Mouse (Mus musculus) hindbrain, embryonic 15.5 days (tissue): Measurements from ENCODE around the gene Top1. TPM values are rescaled to one million over a fixed set of nuclear protein-coding genes. Genes with fewer than 3 reads are reported as not detected.

ENCODE experiments used
- ATAC-seq: fragments of 200-750 bp; cut with Nextera tagmentation; 2 replicates; pipeline ENCODE4 v1.8.0; 2017; ENCODE audit warnings: low read depth, moderate number of reproducible peaks, moderate TSS enrichment; ENCODE audit not compliant: low FRiP score
- H3K27ac ChIP-seq: fragments of 300-500 bp; sonication (generic); replicated peaks from 2 replicates; pipeline ENCODE4 v1.5.1; 2015; ENCODE audit warnings: mild to moderate bottlenecking, inconsistent platforms
- H3K27me3 ChIP-seq: fragments of 300-500 bp; sonication (generic); 2 replicates; pipeline ENCODE4 v1.6.1; 2015; ENCODE audit warnings: control low read depth, inconsistent platforms
- H3K36me3 ChIP-seq: fragments of 300-500 bp; sonication (generic); 2 replicates; pipeline ENCODE4 v1.6.1; 2015; ENCODE audit warnings: control low read depth, inconsistent platforms
- H3K4me1 ChIP-seq: fragments of 300-500 bp; sonication (generic); replicated peaks from 2 replicates; pipeline ENCODE4 v1.6.1; 2015; ENCODE audit warnings: control low read depth, inconsistent platforms
- H3K4me2 ChIP-seq: fragments of 300-500 bp; sonication (generic); 2 replicates; pipeline ENCODE4 v1.6.1; 2015; ENCODE audit warnings: moderate library complexity, mild to moderate bottlenecking, inconsistent platforms
- H3K4me3 ChIP-seq: fragments of 300-500 bp; sonication (generic); 2 replicates; pipeline ENCODE4 v1.5.1; 2015; ENCODE audit warnings: mild to moderate bottlenecking, inconsistent platforms
- H3K9ac ChIP-seq: fragments of 300-500 bp; sonication (generic); 2 replicates; pipeline ENCODE4 v1.6.1; 2015; ENCODE audit warnings: inconsistent platforms
- H3K9me3 ChIP-seq: fragments of 300-500 bp; sonication (generic); 2 replicates; pipeline ENCODE4 v1.6.1; 2016; ENCODE audit warnings: control low read depth, inconsistent platforms
- WGBS: fragments of 180-500 bp; shearing (Covaris S2); methylation state at CpG from one replicate; pipeline ENCODE4 v1.1.7; 2015; 5-methylcytosine and 5-hydroxymethylcytosine counted together
- polyA plus RNA-seq: library from polyadenylated mRNA; unstranded; fragments of >200 nt; fragmentation: Nextera tagmentation; extraction: Ambion mirVana; gene quantifications from 2 replicates; pipeline ENCODE4 v1.2.1, GENCODE M21; 2015

The Top1 gene
- polyA plus RNA-seq, 1 experiment from 2014 or later: 66.2 TPM

DNA sequence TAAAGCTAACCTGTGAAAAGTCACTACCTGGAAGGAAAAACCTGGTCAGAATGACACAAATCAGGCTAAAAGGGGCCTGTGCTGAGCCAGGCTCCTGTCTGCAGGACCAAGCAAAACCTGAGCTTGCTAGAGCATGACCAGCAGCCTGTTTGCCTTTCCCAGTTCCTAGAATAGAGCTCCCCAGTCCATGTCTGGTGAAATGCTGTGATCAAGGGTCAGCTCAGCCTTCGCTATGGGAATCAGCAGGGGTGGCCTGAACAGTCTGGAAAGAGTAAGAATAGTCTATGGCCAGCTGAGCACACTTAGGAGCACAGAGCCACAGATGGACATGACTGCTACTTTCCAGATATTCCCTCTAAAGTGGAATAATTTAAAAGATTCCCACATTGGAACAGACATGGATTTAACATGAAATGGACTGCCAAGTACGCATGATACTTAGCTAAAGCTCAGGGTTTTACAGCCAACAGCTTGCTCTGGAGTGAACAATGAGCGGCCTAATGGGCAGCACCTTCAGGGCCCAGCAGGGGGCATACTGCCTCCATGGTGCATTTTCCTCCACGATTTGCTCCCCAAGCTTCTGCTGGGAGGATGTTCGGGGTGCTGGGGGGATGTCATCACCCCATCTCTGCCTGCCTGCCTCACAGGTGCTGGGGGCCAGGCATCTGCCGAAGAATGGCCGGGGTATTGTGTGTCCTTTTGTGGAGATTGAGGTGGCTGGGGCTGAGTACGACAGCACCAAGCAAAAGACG, 114.9 kb downstream of the Top1 start:
- H3K4me2 ChIP-seq: no peak overlapping the region
- ATAC-seq: no peak
- WGBS: 87% methylated on average over 9 of the region's 9 CpGs
- no peak overlapping the region for H3K27ac ChIP-seq
- no peaks in the 10 kb centered on the region for H3K9me3 ChIP-seq
- peaks cover 78% of the 10 kb centered on the region for H3K36me3 ChIP-seq
- H3K9ac ChIP-seq: no peak overlapping the region
- H3K4me3 ChIP-seq: no peak overlapping the region
- H3K27me3 ChIP-seq: no peaks in the 10 kb centered on the region
- H3K4me1 ChIP-seq: no peaks in the 10 kb centered on the region

- Histone ChIP-seq H3K27ac (no peak overlapping the region), H3K4me3 (no peak overlapping the region), H3K4me2 (no peak overlapping the region), H3K4me1 (0 out of 2 replicates have a peak, but pooled peaks cover 3% of the 10 kb centered on the region), H3K36me3 (peaks cover 46% of the 10 kb centered on the region), H3K9ac (no peak overlapping the region), H3K9me3 (no peaks in the 10 kb centered on the region), H3K27me3 (no peaks in the 10 kb centered on the region)
- 95% methylated on average over 3 of the region's 3 CpGs for WGBS
- no peak for ATAC-seq
These were observed 118.1 kb downstream of the Top1 start for GRCm38 (mm10) chr2:160763816-160764215.

DNA sequence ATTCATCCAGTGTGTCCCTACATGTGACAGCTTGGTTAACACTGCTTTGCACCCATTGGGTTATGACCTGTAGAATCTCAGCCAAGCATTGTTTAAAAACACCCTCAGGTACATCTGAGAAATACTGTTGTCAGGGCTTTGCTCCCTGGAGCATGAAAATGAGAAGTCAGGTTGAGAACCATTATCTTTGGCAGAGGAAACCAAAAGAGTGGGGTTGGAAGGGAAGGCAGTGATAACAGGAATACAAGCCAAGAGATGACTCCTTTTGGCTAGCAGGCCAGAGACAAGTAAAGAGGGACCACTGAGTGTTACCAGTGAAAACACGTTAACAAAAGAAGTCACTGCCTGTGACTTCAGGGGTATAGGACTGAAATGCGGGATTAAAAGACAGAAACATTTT, 118.7 kb downstream of the Top1 start:
- peaks cover 40% of the 10 kb centered on the region for H3K36me3 ChIP-seq
- no peak overlapping the region for H3K27ac ChIP-seq
- 93% methylated on average over 2 of the region's 2 CpGs for WGBS
- H3K4me3 ChIP-seq: no peak overlapping the region
- H3K4me2 ChIP-seq: no peak overlapping the region
- 0 out of 2 replicates have a peak, but pooled peaks cover 3% of the 10 kb centered on the region for H3K4me1 ChIP-seq
- H3K9ac ChIP-seq: no peak overlapping the region
- no peaks in the 10 kb centered on the region for H3K27me3 ChIP-seq
- no peaks in the 10 kb centered on the region for H3K9me3 ChIP-seq
- no peak for ATAC-seq

GRCm38 (mm10) chr2:160765096-160765495, 119.4 kb downstream of the Top1 start:
- Histone ChIP-seq H3K9ac (no peak overlapping the region), H3K36me3 (peaks cover 33% of the 10 kb centered on the region), H3K4me1 (0 out of 2 replicates have a peak, but pooled peaks cover 3% of the 10 kb centered on the region), H3K4me2 (no peak overlapping the region), H3K27ac (no peak overlapping the region), H3K27me3 (no peaks in the 10 kb centered on the region), H3K4me3 (no peak overlapping the region), H3K9me3 (no peaks in the 10 kb centered on the region)
- 81% methylated on average over 3 of the region's 3 CpGs for WGBS
- no peak for ATAC-seq

DNA sequence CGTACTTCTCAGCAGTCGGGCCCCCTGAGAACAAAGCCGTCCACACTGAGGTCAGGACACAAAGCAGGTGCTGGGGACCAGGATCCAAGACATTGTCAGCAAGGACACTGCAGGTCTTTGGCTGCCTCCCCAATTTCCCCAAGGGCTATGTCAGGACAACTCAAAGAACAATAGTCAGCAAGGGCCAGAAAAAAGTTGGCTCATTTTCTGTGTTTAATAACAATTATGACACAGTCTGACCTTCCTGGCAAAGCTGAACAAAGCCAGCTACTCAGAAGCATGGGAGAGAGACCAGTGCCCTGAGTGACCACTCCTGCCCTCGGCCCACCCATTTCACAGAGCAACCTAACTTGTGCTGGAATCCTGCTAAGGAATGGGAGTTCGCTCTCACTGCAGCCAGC, 120.7 kb downstream of the Top1 start:
- H3K27ac ChIP-seq: 0 out of 2 replicates have a peak overlapping the region, but pooled peaks have one; percentile 30
- H3K36me3 ChIP-seq: peaks cover 22% of the 10 kb centered on the region
- no peaks in the 10 kb centered on the region for H3K9me3 ChIP-seq
- H3K9ac ChIP-seq: no peak overlapping the region
- no peak for ATAC-seq
- no peak overlapping the region for H3K4me3 ChIP-seq
- 67% methylated on average over 5 of the region's 5 CpGs for WGBS
- no peak overlapping the region for H3K4me2 ChIP-seq
- no peaks in the 10 kb centered on the region for H3K27me3 ChIP-seq
- H3K4me1 ChIP-seq: 0 out of 2 replicates have a peak, but pooled peaks cover 3% of the 10 kb centered on the region

DNA sequence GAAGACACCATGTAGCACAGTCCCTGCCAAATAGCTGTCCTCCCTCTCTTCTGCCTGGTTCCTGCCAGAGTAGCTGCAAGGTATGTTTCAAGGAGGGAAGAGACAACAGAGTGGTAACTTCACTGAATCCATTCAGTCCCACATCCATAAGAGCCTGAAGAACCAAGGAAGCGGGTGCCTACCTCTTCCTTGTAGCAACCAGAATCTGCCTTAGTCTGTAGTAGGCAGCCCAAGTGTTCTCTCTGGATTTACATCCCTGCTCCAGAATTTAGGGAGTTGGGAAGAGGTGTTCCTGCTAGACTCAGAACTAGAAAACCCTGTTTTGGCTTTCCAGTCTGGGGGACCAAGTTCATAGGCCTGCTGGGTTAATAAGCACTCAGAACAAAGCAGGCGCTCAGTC, 121.5 kb downstream of the Top1 start:
- 95% methylated on average over 2 of the region's 2 CpGs for WGBS

GRCm38 (mm10) chr2:160768097-160768695, 122.5 kb downstream of the Top1 start:
- no peak for ATAC-seq
- Histone ChIP-seq H3K27ac (no peak overlapping the region), H3K36me3 (peaks cover 4% of the 10 kb centered on the region; the same call in 1 of the 2 replicates), H3K27me3 (no peaks in the 10 kb centered on the region), H3K4me1 (0 out of 2 replicates have a peak, but pooled peaks cover 3% of the 10 kb centered on the region), H3K4me2 (no peak overlapping the region), H3K9ac (no peak overlapping the region), H3K4me3 (no peak overlapping the region), H3K9me3 (no peaks in the 10 kb centered on the region)
- 79% methylated on average over 4 of the region's 4 CpGs for WGBS

More for the DNA sequence above, 121.5 kb downstream of the Top1 start:
- ATAC-seq: no peak
- Histone ChIP-seq H3K9ac (no peak overlapping the region), H3K4me2 (no peak overlapping the region), H3K27ac (no peak overlapping the region), H3K36me3 (peaks cover 14% of the 10 kb centered on the region), H3K9me3 (no peaks in the 10 kb centered on the region), H3K4me1 (0 out of 2 replicates have a peak, but pooled peaks cover 3% of the 10 kb centered on the region), H3K4me3 (no peak overlapping the region), H3K27me3 (no peaks in the 10 kb centered on the region)

DNA sequence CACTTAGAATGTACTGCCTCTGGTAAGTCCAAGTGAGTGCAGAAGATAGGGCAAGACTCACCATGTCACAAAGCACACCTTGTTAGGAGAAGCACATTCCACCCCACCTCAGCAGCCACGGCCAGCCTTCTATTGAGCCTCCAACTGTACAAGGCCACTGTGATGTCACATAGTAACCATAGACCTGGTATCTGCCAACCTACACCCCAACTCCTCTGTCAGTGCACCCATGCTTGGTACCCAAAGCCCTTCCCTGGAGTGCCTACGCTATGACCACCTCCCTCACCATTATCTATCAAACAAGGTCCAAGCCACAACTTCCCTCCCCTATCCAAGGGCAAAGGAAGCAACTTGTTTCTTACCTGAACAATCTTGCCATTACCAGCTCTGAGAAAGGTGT, 123.3 kb downstream of the Top1 start:
- H3K9ac ChIP-seq: no peak overlapping the region
- H3K4me1 ChIP-seq: 0 out of 2 replicates have a peak, but pooled peaks cover 3% of the 10 kb centered on the region
- H3K4me3 ChIP-seq: no peak overlapping the region
- H3K27ac ChIP-seq: no peak overlapping the region
- no peak for ATAC-seq
- no peaks in the 10 kb centered on the region for H3K27me3 ChIP-seq
- no peaks in the 10 kb centered on the region for H3K9me3 ChIP-seq
- H3K4me2 ChIP-seq: no peak overlapping the region
- WGBS: 96% methylated on average over 2 of the region's 2 CpGs
- peaks cover 4% of the 10 kb centered on the region; the same call in 1 of the 2 replicates for H3K36me3 ChIP-seq

DNA sequence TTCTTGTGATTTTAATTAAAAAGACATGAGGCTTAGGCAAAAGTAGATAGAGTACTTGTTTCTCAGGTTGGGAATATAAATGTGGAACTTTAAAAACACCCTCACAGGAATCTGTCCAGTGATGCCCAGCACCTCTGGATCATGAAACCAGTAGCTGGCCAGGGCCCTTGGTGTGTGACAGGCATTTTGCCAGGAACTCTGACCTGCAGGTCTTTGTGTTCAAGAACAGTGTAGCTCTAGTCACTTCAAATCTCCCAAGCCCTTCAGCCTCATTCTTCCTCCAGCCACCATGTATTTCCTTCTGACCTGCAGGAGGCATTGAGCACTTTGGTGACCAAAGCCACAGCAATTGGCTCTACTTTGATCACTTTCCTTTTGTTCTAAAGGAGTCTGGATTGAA, 124.7 kb downstream of the Top1 start:
- no peak overlapping the region for H3K27ac ChIP-seq
- H3K27me3 ChIP-seq: no peaks in the 10 kb centered on the region
- H3K9me3 ChIP-seq: no peaks in the 10 kb centered on the region
- no peak for ATAC-seq
- H3K9ac ChIP-seq: no peak overlapping the region
- H3K4me3 ChIP-seq: no peak overlapping the region
- no peak overlapping the region for H3K4me2 ChIP-seq
- H3K36me3 ChIP-seq: no peaks in the 10 kb centered on the region
- H3K4me1 ChIP-seq: 0 out of 2 replicates have a peak, but pooled peaks cover 3% of the 10 kb centered on the region

DNA sequence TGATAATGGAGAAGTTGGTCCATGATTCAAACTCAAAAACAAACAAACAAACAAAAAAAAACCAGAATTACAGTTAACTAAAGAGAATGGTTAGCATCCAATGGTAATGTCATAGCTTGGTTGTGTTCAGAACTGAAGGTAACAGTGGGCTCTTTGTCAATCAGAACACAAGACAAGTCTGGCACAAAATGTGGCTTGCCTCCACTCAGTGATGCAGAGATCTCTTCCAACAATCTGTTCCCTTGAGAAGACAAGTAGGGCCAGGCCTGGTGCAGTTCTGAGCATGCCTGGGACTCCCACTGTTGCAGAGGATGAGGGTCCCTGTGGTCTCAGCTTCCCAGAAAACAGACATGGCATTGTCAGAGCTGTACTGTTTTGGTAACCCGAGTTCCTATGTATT, 125.2 kb downstream of the Top1 start:
- Histone ChIP-seq H3K36me3 (no peaks in the 10 kb centered on the region), H3K27me3 (no peaks in the 10 kb centered on the region), H3K4me1 (0 out of 2 replicates have a peak, but pooled peaks cover 3% of the 10 kb centered on the region), H3K4me2 (no peak overlapping the region), H3K4me3 (no peak overlapping the region), H3K27ac (no peak overlapping the region), H3K9me3 (no peaks in the 10 kb centered on the region), H3K9ac (no peak overlapping the region)
- WGBS: 85% methylated on average over 1 of the region's 1 CpGs
- ATAC-seq: no peak

DNA sequence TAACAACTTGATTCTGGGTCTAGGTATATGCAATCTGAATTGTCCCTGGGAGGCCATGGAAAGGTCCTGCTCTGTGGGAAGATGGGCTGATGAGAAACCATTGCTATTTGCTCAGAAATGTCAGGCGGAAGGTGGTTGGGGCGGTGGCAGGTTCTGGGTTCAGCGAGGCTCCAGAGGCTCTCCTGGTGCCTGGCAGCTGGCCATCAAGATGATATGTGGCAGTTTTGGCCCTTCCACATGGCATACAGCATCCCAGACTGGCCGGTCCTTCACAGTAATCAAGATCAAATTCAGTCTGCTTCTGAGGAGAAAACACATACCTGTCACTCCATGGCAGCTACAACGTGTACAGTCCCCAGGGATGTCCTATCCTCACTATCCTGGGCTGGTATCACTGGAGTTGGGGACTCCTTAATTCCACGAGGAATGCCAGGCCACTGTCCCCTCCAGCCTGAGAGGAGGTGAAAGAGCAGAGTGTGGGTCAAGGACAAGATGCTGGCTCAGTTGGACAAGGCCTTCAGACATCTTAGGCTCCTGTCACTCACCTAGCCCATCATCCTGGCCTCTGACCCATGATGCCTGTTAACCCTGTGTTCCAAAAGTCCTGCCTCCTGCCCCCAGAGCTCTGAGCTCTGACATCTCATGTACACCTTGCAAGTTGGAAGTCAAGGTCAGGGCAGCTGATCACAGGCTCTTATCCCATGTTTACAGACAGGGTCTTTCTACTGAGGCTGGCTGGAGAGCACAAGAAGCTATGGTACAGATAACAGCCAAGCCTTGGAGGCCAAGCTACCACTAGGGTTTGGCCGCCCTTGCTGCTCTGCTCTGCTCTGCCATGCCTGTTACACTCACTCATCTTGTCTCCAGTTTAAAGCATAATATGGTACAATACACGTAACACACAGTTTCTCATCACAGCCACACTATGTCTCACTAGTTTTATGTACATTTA, 125.9 kb downstream of the Top1 start:
- ATAC-seq: no peak
- 87% methylated on average over 8 of the region's 8 CpGs for WGBS
- Histone ChIP-seq H3K4me2 (no peak overlapping the region), H3K9ac (no peak overlapping the region), H3K9me3 (no peaks in the 10 kb centered on the region), H3K27ac (0 out of 2 replicates have a peak overlapping the region, but pooled peaks have one; percentile 15), H3K27me3 (no peaks in the 10 kb centered on the region), H3K4me3 (no peak overlapping the region), H3K4me1 (0 out of 2 replicates have a peak, but pooled peaks cover 3% of the 10 kb centered on the region), H3K36me3 (no peaks in the 10 kb centered on the region)
